Mouse (Mus musculus) forebrain, embryonic 14.5 days (tissue): ENCODE data around the gene Dysf. TPM values are rescaled to one million over a fixed set of nuclear protein-coding genes. Genes with fewer than 3 reads are reported as not detected.
"Not testable (repeated sequence)": the region's sequence is repeated elsewhere in the genome, so short reads cannot be mapped to it uniquely, and the experiment has no call there.

Experiments used
- ATAC-seq: fragments of 200-750 bp; cut with Nextera tagmentation; 2 replicates; pipeline ENCODE4 v1.8.0; 2017; ENCODE audit warnings: mild to moderate bottlenecking, moderate library complexity
- DNase-seq: peaks from one replicate; pipeline ENCODE4 v3.0.0-alpha.2; 2015; ENCODE audit warnings: low spot score
- H3K27ac ChIP-seq: fragments of 300-500 bp; sonication (generic); 2 replicates; pipeline ENCODE4 v1.5.1; 2014; ENCODE audit warnings: low read depth, mild to moderate bottlenecking, control low read depth, low read length, moderate library complexity
- H3K27me3 ChIP-seq: fragments of 300-500 bp; sonication (generic); replicated peaks from 2 replicates; pipeline ENCODE4 v1.6.1; 2014; ENCODE audit warnings: low read length, control low read depth, mixed read lengths; ENCODE audit not compliant: control insufficient read depth, insufficient read depth
- H3K36me3 ChIP-seq: fragments of 300-500 bp; sonication (generic); 2 replicates; pipeline ENCODE4 v1.6.1; 2014; ENCODE audit warnings: low read length, control low read depth; ENCODE audit not compliant: control insufficient read depth, insufficient read depth
- H3K4me1 ChIP-seq: fragments of 300-500 bp; sonication (generic); 2 replicates; pipeline ENCODE4 v1.6.1; 2014; ENCODE audit warnings: antibody characterized with exemption, low read length, control low read depth; ENCODE audit not compliant: control insufficient read depth, insufficient read depth
- H3K4me2 ChIP-seq: fragments of 300-500 bp; sonication (generic); 2 replicates; pipeline ENCODE4 v1.6.1; 2014; ENCODE audit warnings: mild to moderate bottlenecking, control low read depth, low read length
- H3K4me3 ChIP-seq: fragments of 300-500 bp; sonication (generic); 2 replicates; pipeline ENCODE4 v1.5.1; 2014; ENCODE audit warnings: low read depth, low read length, control low read depth
- H3K9ac ChIP-seq: fragments of 300-500 bp; sonication (generic); 2 replicates; pipeline ENCODE4 v1.6.1; 2014; ENCODE audit warnings: mild to moderate bottlenecking, low read length, control low read depth, moderate library complexity
- H3K9me3 ChIP-seq: fragments of 300-500 bp; sonication (generic); replicated peaks from 2 replicates; pipeline ENCODE4 v1.6.1; 2016; ENCODE audit warnings: low read length, control low read depth, mixed read lengths; ENCODE audit not compliant: control insufficient read depth
- WGBS: fragments of 180-500 bp; shearing (Covaris S2); extraction: QIAGEN DNeasy Blood & Tissue Kit; methylation state at CpG from one replicate; pipeline ENCODE4 v1.1.7; 2014; 5-methylcytosine and 5-hydroxymethylcytosine counted together
- polyA plus RNA-seq: library from polyadenylated mRNA; unstranded; fragments of >200 nt; fragmentation: Nextera tagmentation; extraction: Ambion mirVana; gene quantifications from 2 replicates; pipeline ENCODE4 v1.2.1, GENCODE M21; 2014

The Dysf gene
- polyA plus RNA-seq, 1 experiment from 2014 or later = 1.2 TPM

GRCm38 (mm10) chr6:84016851-84017250, 8.5 kb downstream of the Dysf start:
- Histone ChIP-seq H3K27ac (no peak overlapping the region), H3K27me3 (no peaks in the 10 kb centered on the region; the same call in 1 of the 2 replicates), H3K9me3 (no peaks in the 10 kb centered on the region), H3K4me2 (no peak overlapping the region), H3K4me3 (no peak overlapping the region), H3K36me3 (no peaks in the 10 kb centered on the region), H3K4me1 (no peaks in the 10 kb centered on the region; the same call in 1 of the 2 replicates), H3K9ac (no peak overlapping the region)
- 95% methylated on average over 7 of the region's 7 CpGs for WGBS
- no peak for ATAC-seq
- DNase-seq = no peak

- WGBS = 69% methylated on average over 3 of the region's 3 CpGs
- no peak overlapping the region for H3K4me2 ChIP-seq
- no peak overlapping the region for H3K27ac ChIP-seq
- H3K9me3 ChIP-seq = no peaks in the 10 kb centered on the region
- no peaks in the 10 kb centered on the region; the same call in 1 of the 2 replicates for H3K4me1 ChIP-seq
- H3K36me3 ChIP-seq = no peaks in the 10 kb centered on the region
- no peaks in the 10 kb centered on the region; the same call in 1 of the 2 replicates for H3K27me3 ChIP-seq
- DNase-seq = no peak
- no peak overlapping the region for H3K4me3 ChIP-seq
- no peak overlapping the region for H3K9ac ChIP-seq
- no peak for ATAC-seq
Observed at GRCm38 (mm10) chr6:84017392-84017791, 9.0 kb downstream of the Dysf start.

GRCm38 (mm10) chr6:84018906-84019550, 10.6 kb downstream of the Dysf start:
- ATAC-seq (no peak; the same call in 1 of the 2 replicates), DNase-seq (peak; percentile 30)
- H3K27me3 ChIP-seq = no peaks in the 10 kb centered on the region; the same call in 1 of the 2 replicates

GRCm38 (mm10) chr6:84020002-84020401, 11.6 kb downstream of the Dysf start:
- no peak for ATAC-seq
- no peaks in the 10 kb centered on the region for H3K9me3 ChIP-seq
- H3K27ac ChIP-seq = no peak overlapping the region
- H3K4me1 ChIP-seq = no peaks in the 10 kb centered on the region; the same call in 1 of the 2 replicates
- no peak overlapping the region for H3K9ac ChIP-seq
- H3K27me3 ChIP-seq = no peaks in the 10 kb centered on the region; the same call in 1 of the 2 replicates
- WGBS = 76% methylated on average over 4 of the region's 4 CpGs
- H3K4me3 ChIP-seq = no peak overlapping the region
- no peak for DNase-seq
- H3K36me3 ChIP-seq = no peaks in the 10 kb centered on the region
- H3K4me2 ChIP-seq = no peak overlapping the region

More at GRCm38 (mm10) chr6:84018906-84019550, 10.6 kb downstream of the Dysf start:
- Histone ChIP-seq H3K4me3 (peak overlapping the region; percentile 22), H3K27ac (no peak overlapping the region), H3K9ac (peak overlapping the region; percentile 49; the same call in 1 of the 2 replicates), H3K36me3 (no peaks in the 10 kb centered on the region), H3K9me3 (no peaks in the 10 kb centered on the region), H3K4me2 (peak overlapping the region; percentile 56), H3K4me1 (no peaks in the 10 kb centered on the region; the same call in 1 of the 2 replicates)
- 4% methylated on average over 28 of the region's 28 CpGs for WGBS

- no peaks in the 10 kb centered on the region for H3K36me3 ChIP-seq
- no peak overlapping the region for H3K4me3 ChIP-seq
- H3K27ac ChIP-seq = no peak overlapping the region
- H3K4me1 ChIP-seq = no peaks in the 10 kb centered on the region; the same call in 1 of the 2 replicates
- ATAC-seq (no peak), DNase-seq (no peak)
- 79% methylated on average over 3 of the region's 3 CpGs for WGBS
- H3K27me3 ChIP-seq = no peaks in the 10 kb centered on the region; the same call in 1 of the 2 replicates
- no peaks in the 10 kb centered on the region for H3K9me3 ChIP-seq
- no peak overlapping the region for H3K9ac ChIP-seq
- H3K4me2 ChIP-seq = no peak overlapping the region
Observed at GRCm38 (mm10) chr6:84021990-84022389, 13.6 kb downstream of the Dysf start.

- no peak overlapping the region for H3K9ac ChIP-seq
- H3K9me3 ChIP-seq = no peaks in the 10 kb centered on the region
- ATAC-seq (no peak), DNase-seq (no peak)
- no peaks in the 10 kb centered on the region for H3K4me1 ChIP-seq
- no peak overlapping the region for H3K4me3 ChIP-seq
- H3K4me2 ChIP-seq = no peak overlapping the region
- H3K27me3 ChIP-seq = no peaks in the 10 kb centered on the region
- no peaks in the 10 kb centered on the region for H3K36me3 ChIP-seq
- H3K27ac ChIP-seq = no peak overlapping the region
- WGBS = 71% methylated on average over 3 of the region's 3 CpGs
Observed at GRCm38 (mm10) chr6:84025636-84026035, 17.2 kb downstream of the Dysf start.

GRCm38 (mm10) chr6:84028791-84029190, 20.4 kb downstream of the Dysf start:
- Histone ChIP-seq H3K4me2 (no peak overlapping the region), H3K9me3 (no peaks in the 10 kb centered on the region), H3K4me3 (no peak overlapping the region), H3K9ac (no peak overlapping the region), H3K27me3 (no peaks in the 10 kb centered on the region), H3K4me1 (no peaks in the 10 kb centered on the region), H3K36me3 (no peaks in the 10 kb centered on the region), H3K27ac (no peak overlapping the region)
- ATAC-seq = no peak
- no peak for DNase-seq

- H3K4me1 ChIP-seq = no peaks in the 10 kb centered on the region
- no peak overlapping the region for H3K4me2 ChIP-seq
- H3K36me3 ChIP-seq = no peaks in the 10 kb centered on the region
- DNase-seq (no peak), ATAC-seq (no peak)
- H3K27me3 ChIP-seq = no peaks in the 10 kb centered on the region
- 87% methylated on average over 7 of the region's 7 CpGs for WGBS
- H3K9ac ChIP-seq = no peak overlapping the region
- no peak overlapping the region for H3K4me3 ChIP-seq
- no peak overlapping the region for H3K27ac ChIP-seq
- no peaks in the 10 kb centered on the region for H3K9me3 ChIP-seq
Observed at GRCm38 (mm10) chr6:84029775-84030174, 21.4 kb downstream of the Dysf start.

- not testable (repeated sequence) for ATAC-seq, H3K27ac ChIP-seq, H3K27me3 ChIP-seq, H3K4me2 ChIP-seq, H3K9ac ChIP-seq, H3K4me3 ChIP-seq, H3K9me3 ChIP-seq, DNase-seq, H3K36me3 ChIP-seq, H3K4me1 ChIP-seq
- 79% methylated on average over 5 of the region's 5 CpGs for WGBS
Observed at GRCm38 (mm10) chr6:84032516-84032915, 24.1 kb downstream of the Dysf start.
